Mouse (Mus musculus) embryonic stem cell, embryonic (primary cell): ENCODE measurements at regions not wholly inside any gene's neighbourhood (a gene's known extent, or its start where the extent isn't known, plus 50 kb on each side); places are given as distances from the start of the nearest gene placed in this dataset.

Experiments used
- CTCF ChIA-PET, 4 experiments: fragments of 300-600 bp in 2 of 4; fragments of 350-600 bp in 2 of 4; sonication (Branson Sonifier 250); formaldehyde crosslinking; loops; one replicate each; lab custom pipeline; 2022; ENCODE audit warnings: inconsistent platforms in 2 of 4; lab: Charles Lee
- POLR2A ChIA-PET, 4 experiments: fragments of 300-600 bp in 2 of 4; fragments of 350-600 bp in 2 of 4; sonication (Branson Sonifier 250); formaldehyde crosslinking; loops; one replicate each; lab custom pipeline; 2022; ENCODE audit warnings: antibody characterized with exemption in 4 of 4, inconsistent platforms in 1 of 4; lab: Charles Lee

GRCm38 (mm10) chr5:43391412-43392029, 123.8 kb upstream of the C1qtnf7 start:
- ChIA-PET CTCF (interaction anchor here (0.6 to 0.9 kb wide), 6 partner anchors 9 to 1902 kb away, joined by 3 to 8 read pairs (median 4); no protein-coding TSS in a partner anchor), POLR2A (interaction anchor here in 1 of 4 experiments (0.6 kb wide), 1 partner anchor 34 kb away, joined by 3 read pairs; no protein-coding TSS in a partner anchor)

DNA sequence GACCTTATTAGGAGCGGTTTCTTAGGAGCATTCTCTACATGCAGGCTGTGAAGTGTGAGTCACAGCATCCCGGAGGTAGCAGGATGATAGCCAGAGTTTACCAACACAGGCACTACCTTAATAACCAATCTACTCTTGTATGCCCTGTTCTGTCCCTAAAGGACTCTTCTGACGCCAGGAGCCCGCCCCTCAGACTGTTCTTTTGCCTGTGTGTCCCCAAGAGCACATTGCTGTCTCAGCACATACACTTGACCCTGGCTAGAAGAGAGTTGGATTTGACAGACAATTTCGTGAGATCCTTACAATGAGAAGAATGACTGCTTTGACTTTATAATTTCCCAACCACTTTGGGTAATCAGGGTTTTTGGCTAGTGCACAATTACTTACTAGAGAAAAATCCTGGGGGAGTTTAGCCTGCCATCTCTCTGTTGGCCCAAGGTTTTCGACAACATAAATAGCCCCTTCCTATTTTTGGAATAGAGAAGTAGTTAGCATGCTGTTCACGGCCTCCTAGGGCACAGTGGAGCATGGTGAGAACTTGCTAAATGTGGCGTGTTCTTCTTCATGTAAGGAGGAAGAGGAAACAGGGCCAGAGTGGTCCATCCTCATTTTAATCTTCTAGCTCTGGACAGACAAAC, 122.3 kb upstream of the C1qtnf7 start:
- ChIA-PET POLR2A (no interaction called here), CTCF (no interaction called here)

GRCm38 (mm10) chr5:43417259-43417658, 98.1 kb upstream of the C1qtnf7 start:
- CTCF ChIA-PET = no interaction called here
- POLR2A ChIA-PET = interaction anchor here in 1 of 4 experiments (0.6 kb wide), 1 partner anchor 512 kb away, joined by 5 read pairs; no protein-coding TSS in a partner anchor

DNA sequence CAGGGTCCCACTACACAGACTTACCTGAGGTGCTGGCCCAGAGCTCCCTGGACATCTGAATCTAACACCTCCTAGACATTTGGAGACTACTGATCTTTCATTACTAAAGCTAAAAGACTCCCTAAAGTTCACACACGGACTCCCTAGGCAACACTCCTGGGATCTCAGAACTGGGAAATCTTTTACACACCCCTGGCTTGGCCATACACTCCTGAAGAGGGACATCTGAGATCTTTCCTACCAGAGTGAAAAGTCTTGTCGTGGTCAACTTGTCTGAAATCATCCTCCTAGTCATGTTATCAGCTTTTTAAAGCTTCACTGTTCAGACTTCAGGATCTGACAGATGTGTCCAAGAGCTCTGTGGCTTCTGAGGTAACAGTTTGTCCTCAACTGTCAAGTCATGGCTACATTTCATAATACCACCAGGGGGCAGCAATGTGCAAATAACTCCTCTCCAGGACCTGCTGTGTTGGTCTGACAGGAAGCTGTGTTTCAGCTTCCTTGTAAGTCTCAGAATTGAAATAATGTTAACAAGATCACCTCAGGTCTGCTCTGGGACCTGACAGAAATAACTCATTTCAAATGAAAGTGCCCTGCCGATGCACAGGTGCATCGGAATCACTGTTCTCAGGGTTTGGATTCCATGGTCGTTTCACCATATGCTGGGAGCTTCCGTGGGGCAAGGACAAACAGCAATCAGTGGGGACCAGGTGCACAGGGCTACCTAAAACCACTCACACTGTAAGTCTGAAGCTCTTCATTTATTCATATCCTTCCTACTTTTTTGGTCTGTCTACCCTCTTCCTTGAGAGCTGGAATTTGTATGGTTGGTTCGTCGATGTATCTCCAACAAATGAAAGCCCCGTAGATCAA, 92.3 kb upstream of the C1qtnf7 start:
- ChIA-PET CTCF (interaction anchor here (0.6 to 1.5 kb wide), 24 partner anchors 9 to 1796 kb away, joined by 3 to 10 read pairs (median 3); partner anchors contain the start of gene Cc2d2a (in 1 of the 4)), POLR2A (interaction anchor here in 1 of 4 experiments (1.0 kb wide), 1 partner anchor 67 kb away, joined by 3 read pairs; no protein-coding TSS in a partner anchor)

DNA sequence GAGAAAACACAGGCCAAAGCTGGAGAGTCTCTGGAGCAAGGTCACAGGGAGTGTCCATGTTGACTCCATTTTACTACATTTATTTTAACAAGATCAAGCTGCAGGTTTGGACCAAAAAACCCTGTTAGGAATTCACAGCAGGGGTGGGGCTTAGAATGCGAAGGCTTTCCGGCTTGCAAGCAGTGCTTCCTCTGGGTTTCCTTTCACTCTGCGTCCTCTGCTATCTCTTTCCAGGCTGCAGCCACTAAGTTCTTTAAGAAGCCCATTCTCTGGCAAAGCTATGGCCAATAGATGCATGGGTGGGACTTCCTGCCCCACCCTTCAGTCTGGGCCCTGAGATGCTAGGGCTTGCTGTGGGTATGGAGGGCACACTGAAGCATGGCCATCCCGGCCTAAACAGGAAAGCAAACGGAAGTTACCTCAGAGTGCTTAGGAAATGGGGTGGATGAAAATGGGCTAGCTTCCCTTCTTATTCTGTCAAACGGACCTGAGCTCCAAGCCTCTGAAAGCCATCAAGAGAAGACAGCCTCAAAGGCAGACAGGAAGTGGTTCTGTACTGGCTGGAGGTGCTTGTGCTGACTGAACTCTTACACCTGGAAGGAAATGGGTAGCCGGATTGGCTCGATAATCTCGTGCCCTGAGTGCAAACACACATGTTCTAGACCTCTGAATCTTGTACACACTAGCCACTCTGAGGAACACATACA, 90.6 kb upstream of the C1qtnf7 start:
- POLR2A ChIA-PET = interaction anchor here in 1 of 4 experiments (0.6 kb wide), 1 partner anchor 34 kb away, joined by 3 read pairs; no protein-coding TSS in a partner anchor
- CTCF ChIA-PET = no interaction called here

GRCm38 (mm10) chr5:43433337-43433736, 82.0 kb upstream of the C1qtnf7 start:
- ChIA-PET POLR2A (no interaction called here), CTCF (interaction anchor here in 1 of 4 experiments (0.8 kb wide), 1 partner anchor 10 kb away, joined by 4 read pairs; no protein-coding TSS in a partner anchor)

- CTCF ChIA-PET = no interaction called here
- POLR2A ChIA-PET = no interaction called here
These were observed 76.1 kb upstream of the C1qtnf7 start for GRCm38 (mm10) chr5:43439191-43439590.

GRCm38 (mm10) chr5:43441306-43441705, 74.0 kb upstream of the C1qtnf7 start:
- POLR2A ChIA-PET = no interaction called here

GRCm38 (mm10) chr5:43444582-43445214, 70.6 kb upstream of the C1qtnf7 start:
- POLR2A ChIA-PET = no interaction called here
- CTCF ChIA-PET = no interaction called here

More at GRCm38 (mm10) chr5:43441306-43441705, 74.0 kb upstream of the C1qtnf7 start:
- CTCF ChIA-PET = no interaction called here

DNA sequence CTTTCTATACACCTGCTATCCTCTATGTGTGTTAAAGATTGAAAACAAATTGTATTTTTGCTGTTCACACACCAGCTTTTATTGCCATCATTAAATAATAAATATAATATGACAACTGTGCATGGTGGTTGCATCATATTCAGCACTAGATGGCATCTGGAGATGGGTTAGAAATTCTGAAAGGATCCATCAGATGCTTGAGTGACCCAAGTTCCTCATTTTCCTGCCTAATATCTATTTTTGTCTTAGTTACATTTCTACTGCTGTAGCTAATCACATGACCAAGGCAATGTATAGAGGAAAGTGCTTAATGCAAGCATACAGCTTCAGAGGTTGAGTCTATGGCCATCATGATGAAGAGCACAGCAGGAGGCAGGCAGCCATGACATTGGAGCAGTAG, 69.7 kb upstream of the C1qtnf7 start:
- ChIA-PET CTCF (no interaction called here), POLR2A (no interaction called here)

DNA sequence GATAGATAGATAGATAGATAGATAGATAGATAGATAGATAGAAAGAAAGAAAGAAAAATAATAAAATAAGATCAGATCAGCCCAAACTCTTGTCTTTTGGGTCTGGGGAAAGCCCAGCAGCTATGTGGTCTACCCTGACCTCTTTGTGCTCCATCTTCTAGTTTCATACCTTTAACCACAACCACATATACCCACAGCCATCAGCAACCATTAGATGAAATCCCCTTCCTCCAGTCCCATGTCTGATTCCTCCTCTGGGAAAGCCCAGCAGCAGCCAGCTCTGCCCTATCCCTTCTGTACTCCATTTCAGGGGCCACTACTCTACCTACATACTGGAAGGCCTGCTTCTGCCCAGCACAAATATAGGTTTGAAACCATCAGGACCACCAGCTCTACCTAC, 69.0 kb upstream of the C1qtnf7 start:
- CTCF ChIA-PET = no interaction called here

DNA sequence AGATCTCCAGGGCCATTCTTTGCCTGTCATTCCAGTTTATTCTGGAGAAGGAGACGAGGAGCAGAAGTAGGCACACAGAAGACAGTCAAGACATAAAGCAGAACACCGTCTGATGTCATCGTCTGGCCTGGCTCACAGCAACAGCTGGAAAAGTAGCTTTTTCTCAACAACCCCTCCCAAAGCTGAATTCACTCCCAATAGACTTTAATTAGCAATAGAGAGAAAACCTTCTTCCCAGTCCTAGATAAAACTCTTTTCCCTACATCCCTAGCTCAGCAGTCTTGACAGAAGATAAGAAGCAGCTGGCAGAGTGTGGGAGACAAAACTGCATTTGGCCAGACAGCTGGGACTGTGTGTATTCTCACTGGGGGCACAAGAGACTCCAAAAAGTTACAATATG, 59.3 kb upstream of the C1qtnf7 start:
- POLR2A ChIA-PET = no interaction called here
- CTCF ChIA-PET = no interaction called here

More for the DNA sequence above, 69.0 kb upstream of the C1qtnf7 start:
- POLR2A ChIA-PET = no interaction called here

DNA sequence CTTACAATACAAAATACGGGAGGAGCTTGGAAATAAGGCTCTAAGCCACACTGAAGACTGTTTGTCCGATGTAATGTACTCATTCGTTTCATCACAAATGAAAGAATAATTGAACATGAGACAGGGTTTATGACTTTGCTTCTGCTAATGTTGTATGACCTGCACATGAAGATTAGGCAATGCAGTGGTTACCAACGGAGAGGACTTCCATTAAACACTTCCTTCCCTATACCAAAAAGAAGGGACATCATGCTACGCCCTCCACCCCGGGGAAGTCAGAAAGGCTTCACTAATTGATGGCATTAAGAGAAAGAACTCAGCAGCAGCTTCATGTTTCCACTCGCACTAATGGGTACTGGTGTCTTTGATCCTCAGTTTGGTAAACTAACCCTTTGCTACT, 57.6 kb upstream of the C1qtnf7 start:
- POLR2A ChIA-PET = no interaction called here
- CTCF ChIA-PET = no interaction called here

GRCm38 (mm10) chr5:43461987-43462715, 53.2 kb upstream of the C1qtnf7 start:
- ChIA-PET CTCF (no interaction called here), POLR2A (interaction anchor here in 1 of 4 experiments (0.6 kb wide), 1 partner anchor 1407 kb away, joined by 3 read pairs; no protein-coding TSS in a partner anchor)
